Mouse (Mus musculus) midbrain, postnatal 0 days (tissue): Measurements from ENCODE around the gene Cux1. TPM values are rescaled to one million over a fixed set of nuclear protein-coding genes. Genes with fewer than 3 reads are reported as not detected.

Source experiments
- ATAC-seq: fragments of 200-750 bp; cut with Nextera tagmentation; 2 replicates; pipeline ENCODE4 v1.8.0; 2017; ENCODE audit warnings: moderate number of reproducible peaks, mild to moderate bottlenecking, moderate TSS enrichment, moderate library complexity; ENCODE audit not compliant: low FRiP score
- DNase-seq: peaks from one replicate; pipeline ENCODE4 v3.0.0-alpha.2; 2015; ENCODE audit warnings: low spot score
- H3K27ac ChIP-seq: fragments of 300-500 bp; sonication (generic); 2 replicates; pipeline ENCODE4 v1.5.1; 2014; ENCODE audit warnings: low read depth, mild to moderate bottlenecking, low read length, mixed read lengths
- H3K27me3 ChIP-seq: fragments of 300-500 bp; sonication (generic); 2 replicates; pipeline ENCODE4 v1.6.1; 2014; ENCODE audit warnings: low read length, control low read depth, mixed read lengths; ENCODE audit not compliant: insufficient read depth
- H3K36me3 ChIP-seq: fragments of 300-500 bp; sonication (generic); 2 replicates; pipeline ENCODE4 v1.6.1; 2014; ENCODE audit warnings: low read length, control low read depth, mixed read lengths; ENCODE audit not compliant: insufficient read depth
- H3K4me1 ChIP-seq: fragments of 300-500 bp; sonication (generic); 2 replicates; pipeline ENCODE4 v1.6.1; 2014; ENCODE audit warnings: mild to moderate bottlenecking, control low read depth, antibody characterized with exemption, low read length, mixed read lengths; ENCODE audit not compliant: insufficient read depth
- H3K4me2 ChIP-seq: fragments of 300-500 bp; sonication (generic); 2 replicates; pipeline ENCODE4 v1.6.1; 2014; ENCODE audit warnings: low read depth, mild to moderate bottlenecking, low read length, mixed read lengths; ENCODE audit not compliant: poor library complexity, severe bottlenecking
- H3K4me3 ChIP-seq: fragments of 300-500 bp; sonication (generic); 2 replicates; pipeline ENCODE4 v1.5.1; 2014; ENCODE audit warnings: low read depth, mild to moderate bottlenecking, low read length, moderate library complexity
- H3K9ac ChIP-seq: fragments of 300-500 bp; sonication (generic); replicated peaks from 2 replicates; pipeline ENCODE4 v1.6.1; 2014; ENCODE audit warnings: mild to moderate bottlenecking, low read length, moderate library complexity, mixed read lengths; ENCODE audit not compliant: poor library complexity, severe bottlenecking
- H3K9me3 ChIP-seq: fragments of 300-500 bp; sonication (generic); 2 replicates; pipeline ENCODE4 v1.6.1; 2016; ENCODE audit warnings: low read length, control low read depth
- CTCF ChIP-seq: IDR thresholded peaks from 2 replicates; pipeline ENCODE4 v1.5.1; 2016; ENCODE audit warnings: antibody characterized with exemption, mild to moderate bottlenecking
- WGBS: fragments of 180-500 bp; shearing (Covaris S2); extraction: QIAGEN DNeasy Blood & Tissue Kit; methylation state at CpG from one replicate; pipeline ENCODE4 v1.1.7; 2014; 5-methylcytosine and 5-hydroxymethylcytosine counted together
- polyA plus RNA-seq: library from polyadenylated mRNA; unstranded; fragments of >200 nt; fragmentation: Nextera tagmentation; extraction: Ambion mirVana; gene quantifications from 2 replicates; pipeline ENCODE4 v1.2.1, GENCODE M21; 2015
- total RNA-seq: library from RNA; depleted of rRNA; stranded (reverse); fragments of >200 nt; gene quantifications from 2 replicates; pipeline ENCODE4 v1.2.3, GENCODE M21; 2014

Gene Cux1
- total and polyA plus RNA-seq, 2 experiments from 2014 or later = 97.9 to 133 TPM

- Histone ChIP-seq H3K9ac (no peak overlapping the region), H3K4me3 (no peak overlapping the region), H3K4me2 (no peak overlapping the region), H3K4me1 (no peaks in the 10 kb centered on the region), H3K36me3 (peaks cover 18% of the 10 kb centered on the region), H3K9me3 (no peaks in the 10 kb centered on the region), H3K27ac (no peak overlapping the region), H3K27me3 (no peaks in the 10 kb centered on the region)
- DNase-seq = peak; percentile 5
- 0 out of 2 replicates have a peak, but pooled peaks have one; percentile 4 for TF ChIP-seq CTCF
- no peak for ATAC-seq
- 42% methylated on average over 7 of the region's 7 CpGs for WGBS
Observed at GRCm38 (mm10) chr5:136363421-136363820, 203.9 kb downstream of the Cux1 start.

GRCm38 (mm10) chr5:136362473-136363230 lies 204.6 kb downstream of the Cux1 start:
- peaks cover 14% of the 10 kb centered on the region; the same call in 1 of the 2 replicates for H3K36me3 ChIP-seq
- H3K4me1 ChIP-seq = no peaks in the 10 kb centered on the region
- no peak overlapping the region for H3K9ac ChIP-seq
- no peak overlapping the region for H3K4me3 ChIP-seq
- H3K27me3 ChIP-seq = no peaks in the 10 kb centered on the region
- H3K9me3 ChIP-seq = no peaks in the 10 kb centered on the region
- TF ChIP-seq CTCF = no peak
- DNase-seq (no peak), ATAC-seq (no peak)
- no peak overlapping the region for H3K4me2 ChIP-seq
- H3K27ac ChIP-seq = no peak overlapping the region
- WGBS = 92% methylated on average over 6 of the region's 6 CpGs

GRCm38 (mm10) chr5:136362021-136362420 lies 205.3 kb downstream of the Cux1 start:
- Histone ChIP-seq H3K4me2 (no peak overlapping the region), H3K4me3 (no peak overlapping the region), H3K9ac (no peak overlapping the region), H3K9me3 (no peaks in the 10 kb centered on the region), H3K4me1 (no peaks in the 10 kb centered on the region), H3K27me3 (no peaks in the 10 kb centered on the region), H3K27ac (no peak overlapping the region), H3K36me3 (peaks cover 14% of the 10 kb centered on the region; the same call in 1 of the 2 replicates)
- DNase-seq = no peak
- no peak for ATAC-seq
- no peak for TF ChIP-seq CTCF
- WGBS = 97% methylated on average over 5 of the region's 5 CpGs

GRCm38 (mm10) chr5:136357227-136357626 lies 210.1 kb downstream of the Cux1 start:
- peak; percentile 27 for DNase-seq

GRCm38 (mm10) chr5:136355583-136356126 lies 211.6 kb downstream of the Cux1 start:
- Histone ChIP-seq H3K4me1 (no peaks in the 10 kb centered on the region), H3K4me3 (no peak overlapping the region), H3K36me3 (peaks cover 10% of the 10 kb centered on the region; the same call in 1 of the 2 replicates), H3K9me3 (no peaks in the 10 kb centered on the region), H3K4me2 (no peak overlapping the region), H3K27ac (no peak overlapping the region), H3K27me3 (no peaks in the 10 kb centered on the region), H3K9ac (no peak overlapping the region)
- ATAC-seq (no peak), DNase-seq (no peak)
- 85% methylated on average over 3 of the region's 3 CpGs for WGBS
- TF ChIP-seq CTCF = no peak

More at GRCm38 (mm10) chr5:136357227-136357626, 210.1 kb downstream of the Cux1 start:
- ATAC-seq = no peak
- Histone ChIP-seq H3K4me3 (no peak overlapping the region), H3K36me3 (peaks cover 7% of the 10 kb centered on the region; the same call in 1 of the 2 replicates), H3K9ac (no peak overlapping the region), H3K27me3 (no peaks in the 10 kb centered on the region), H3K4me2 (no peak overlapping the region), H3K27ac (no peak overlapping the region), H3K9me3 (no peaks in the 10 kb centered on the region), H3K4me1 (no peaks in the 10 kb centered on the region)
- 61% methylated on average over 2 of the region's 2 CpGs for WGBS
- no peak for TF ChIP-seq CTCF

- 70% methylated on average over 6 of the region's 6 CpGs for WGBS
- Histone ChIP-seq H3K9me3 (no peaks in the 10 kb centered on the region), H3K27ac (no peak overlapping the region), H3K4me1 (no peaks in the 10 kb centered on the region), H3K4me3 (no peak overlapping the region), H3K27me3 (no peaks in the 10 kb centered on the region), H3K36me3 (peaks cover 10% of the 10 kb centered on the region; the same call in 1 of the 2 replicates), H3K9ac (no peak overlapping the region), H3K4me2 (no peak overlapping the region)
- no peak for TF ChIP-seq CTCF
- DNase-seq (peak; percentile 16), ATAC-seq (no peak)
Observed at GRCm38 (mm10) chr5:136354729-136355128, 212.6 kb downstream of the Cux1 start.
